Mouse (Mus musculus) frontal cortex, postnatal 10 days (tissue): ENCODE measurements at regions not wholly inside any gene's neighbourhood (a gene's known extent, or its start where the extent isn't known, plus 50 kb on each side); places are given as distances from the start of the nearest gene placed in this dataset.
A peak's percentile ranks its signal among the peaks of the same experiment; 100 is the strongest.

ENCODE experiments used
- DNase-seq, 2 experiments: peaks; one replicate each; pipeline ENCODE4 v3.0.0; 2022; ENCODE audit warnings: low spot score in 2 of 2, mixed read lengths in 1 of 2

DNA sequence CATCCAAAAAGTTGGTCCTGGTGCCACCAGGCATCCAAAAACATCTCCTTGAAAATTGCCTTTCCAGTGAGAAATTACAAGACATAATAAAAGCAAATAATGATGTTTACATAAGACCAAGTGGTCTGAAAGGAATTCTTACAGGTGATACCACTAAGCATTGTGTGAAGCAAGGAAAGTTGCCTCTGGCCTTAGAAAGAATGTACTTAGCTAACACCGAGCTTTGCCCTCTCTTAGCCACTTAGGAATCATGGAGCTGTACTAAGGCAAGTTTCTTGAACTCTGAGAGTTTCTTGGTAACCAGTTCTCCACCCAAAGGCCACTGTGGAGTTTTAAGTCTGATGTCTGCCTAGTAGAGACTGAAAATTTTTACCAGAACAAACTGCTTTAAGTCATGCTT is 359.4 kb upstream of the Cdh11 start:
- DNase-seq, result no peak

DNA sequence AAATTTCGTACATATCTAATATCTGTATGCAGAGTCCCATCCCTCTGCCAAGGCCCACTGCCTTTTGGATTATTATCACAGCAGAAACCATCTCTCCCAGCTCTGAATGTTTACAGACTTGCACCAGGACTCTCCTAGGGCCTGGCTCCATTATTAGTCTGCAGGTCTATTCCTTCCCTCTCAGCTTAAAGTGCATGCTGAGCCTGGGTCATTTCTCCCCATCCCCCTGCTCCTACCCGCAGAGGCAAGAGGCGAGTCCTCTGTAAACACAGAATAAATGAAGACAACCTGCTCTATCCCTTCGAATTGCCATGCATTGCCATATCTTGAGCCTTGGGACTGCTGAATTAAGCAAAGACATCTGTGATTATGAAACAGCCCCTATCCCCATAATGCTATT is 362.6 kb upstream of the Cdh11 start:
- DNase-seq, result no peak

- no peak for DNase-seq
Measured at GRCm38 (mm10) chr8:103148447-103148846, 363.0 kb upstream of the Cdh11 start.

GRCm38 (mm10) chr8:103166623-103167316 is 381.3 kb upstream of the Cdh11 start:
- no peak for DNase-seq

- DNase-seq, result no peak
Measured at GRCm38 (mm10) chr8:103173313-103173712, 387.9 kb upstream of the Cdh11 start.

- no peak for DNase-seq
Measured at GRCm38 (mm10) chr8:103173803-103174429, 388.5 kb upstream of the Cdh11 start.

GRCm38 (mm10) chr8:103180661-103181060 is 395.2 kb upstream of the Cdh11 start:
- no peak for DNase-seq

DNA sequence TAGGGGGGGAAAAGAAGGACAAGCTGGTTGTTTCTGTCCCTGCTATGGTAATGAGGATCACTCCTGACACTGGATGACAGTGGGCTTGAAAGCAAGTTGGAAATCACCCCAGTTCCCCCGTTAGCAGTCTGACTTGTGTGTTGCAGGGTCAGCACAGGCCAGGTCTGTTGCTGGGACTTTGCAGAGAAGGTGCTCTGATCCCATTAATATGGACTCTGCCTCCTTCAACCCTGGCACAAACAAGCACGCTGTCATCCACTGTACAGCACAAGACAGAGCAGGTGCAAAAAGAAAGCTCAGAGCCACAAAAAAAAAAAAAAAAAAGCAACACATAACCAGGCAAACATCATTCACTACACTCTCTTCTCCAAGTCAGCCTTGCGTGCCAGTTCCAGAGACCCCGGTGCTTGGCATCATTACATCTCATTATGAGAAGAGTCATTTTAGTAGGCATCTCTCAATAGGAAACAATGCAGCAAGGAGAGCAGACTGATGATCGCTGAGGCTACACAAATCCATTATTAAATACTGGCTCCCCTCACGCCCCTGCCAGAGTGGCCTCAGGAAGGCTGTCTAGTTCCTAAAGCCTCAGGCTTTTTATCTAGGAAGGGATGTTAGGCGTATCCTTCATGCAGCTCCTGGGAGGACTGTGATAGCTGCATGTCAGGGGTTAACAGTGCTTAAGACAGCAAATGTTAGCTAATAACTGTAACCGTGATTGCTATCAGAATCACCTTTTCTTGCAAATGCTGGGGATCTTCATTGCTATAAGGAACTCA is 403.5 kb upstream of the Cdh11 start:
- no peak for DNase-seq

DNA sequence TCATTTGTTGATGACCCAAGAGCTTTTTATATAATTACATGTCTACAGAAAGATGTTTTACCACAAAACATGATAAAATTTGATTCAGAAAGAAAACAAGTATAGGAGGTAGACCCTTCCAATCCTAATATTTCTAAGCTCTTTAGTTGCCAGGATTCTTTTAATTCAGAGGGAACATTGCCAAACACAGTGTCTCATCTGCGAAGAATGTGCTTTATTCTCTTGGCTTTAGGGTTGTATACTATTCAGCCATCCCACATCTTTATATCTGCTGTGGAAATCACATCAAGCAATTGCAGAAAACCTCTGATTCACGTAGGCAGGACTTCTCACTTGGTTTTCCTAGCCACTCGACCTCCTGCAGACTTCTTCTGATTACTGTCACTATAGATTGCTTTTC is 412.8 kb upstream of the Cdh11 start:
- DNase-seq, result no peak

- no peak for DNase-seq
Measured at GRCm38 (mm10) chr8:103199696-103200615, 414.5 kb upstream of the Cdh11 start.

DNA sequence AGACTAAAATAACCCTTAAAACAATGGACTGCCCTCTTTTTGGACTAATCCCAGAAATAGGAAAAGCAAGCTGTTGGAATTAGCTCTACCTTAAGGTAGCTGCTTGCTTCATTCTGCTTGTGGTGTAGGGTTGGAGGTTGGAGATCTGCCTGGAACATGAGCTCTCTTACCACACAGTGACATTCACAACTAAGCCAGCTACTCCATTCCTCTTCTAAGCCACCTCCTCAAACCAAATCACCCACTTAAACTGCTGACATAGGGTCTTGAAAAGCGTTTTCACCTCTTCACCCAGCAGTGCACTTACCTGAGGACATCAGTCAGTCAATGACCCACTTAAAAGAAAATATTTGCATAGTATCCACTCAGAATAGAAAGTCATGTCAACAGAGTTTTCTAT is 418.3 kb upstream of the Cdh11 start:
- DNase-seq, result no peak

DNA sequence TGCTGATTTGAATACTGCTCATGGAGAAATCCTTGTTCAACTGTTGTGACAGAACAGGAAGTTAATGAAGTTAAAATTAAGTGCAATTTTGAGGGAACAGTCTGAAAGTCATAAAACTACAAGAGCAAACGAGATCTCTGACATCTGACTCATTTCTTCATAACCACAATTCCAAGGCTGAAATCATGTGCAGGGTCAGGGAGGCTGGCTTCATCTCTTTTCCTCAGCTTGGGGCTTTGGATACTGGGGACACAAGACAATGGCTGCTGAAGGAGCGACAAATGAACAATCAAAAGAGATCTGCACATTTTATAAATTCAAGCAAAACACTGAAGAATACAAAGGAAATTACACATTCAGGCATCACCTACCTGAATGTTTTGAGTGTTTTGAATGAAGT is 429.2 kb upstream of the Cdh11 start:
- DNase-seq, result no peak

DNA sequence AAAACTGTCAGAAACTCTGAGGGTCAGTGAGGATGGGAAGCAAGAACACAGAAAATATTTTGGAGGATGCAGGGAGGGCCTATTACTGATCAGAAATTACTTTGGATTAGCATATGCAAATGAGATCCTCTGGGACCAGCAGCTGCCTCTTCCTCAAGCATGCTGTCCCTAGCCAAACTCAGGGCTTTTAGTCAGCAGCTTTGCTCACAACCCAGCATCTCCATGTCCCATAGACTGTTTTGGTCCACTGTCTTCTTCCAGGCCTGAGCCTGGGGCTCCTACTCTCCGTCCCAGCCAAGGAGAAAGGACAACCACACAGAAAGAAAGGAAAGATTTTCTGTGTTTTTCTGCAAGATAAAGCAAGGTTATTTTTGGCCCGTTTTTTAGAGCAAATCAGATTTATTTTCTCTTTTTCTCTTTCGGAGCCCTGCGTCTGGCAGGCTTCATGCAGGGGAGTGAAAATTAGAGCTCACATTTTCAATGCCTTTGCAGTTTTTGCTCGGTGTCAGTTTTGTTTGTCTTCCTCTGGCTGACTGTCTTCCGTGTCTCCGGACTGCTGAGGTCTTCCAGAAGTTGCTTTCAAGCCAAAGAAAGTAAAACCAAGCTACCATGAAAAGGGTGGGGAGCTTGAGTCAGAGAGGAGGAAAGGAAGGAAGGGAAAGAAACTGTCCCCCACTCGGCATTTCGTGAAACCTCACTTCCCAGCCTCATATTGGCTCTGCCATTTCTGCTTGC is 445.5 kb upstream of the Cdh11 start:
- no peak for DNase-seq

DNA sequence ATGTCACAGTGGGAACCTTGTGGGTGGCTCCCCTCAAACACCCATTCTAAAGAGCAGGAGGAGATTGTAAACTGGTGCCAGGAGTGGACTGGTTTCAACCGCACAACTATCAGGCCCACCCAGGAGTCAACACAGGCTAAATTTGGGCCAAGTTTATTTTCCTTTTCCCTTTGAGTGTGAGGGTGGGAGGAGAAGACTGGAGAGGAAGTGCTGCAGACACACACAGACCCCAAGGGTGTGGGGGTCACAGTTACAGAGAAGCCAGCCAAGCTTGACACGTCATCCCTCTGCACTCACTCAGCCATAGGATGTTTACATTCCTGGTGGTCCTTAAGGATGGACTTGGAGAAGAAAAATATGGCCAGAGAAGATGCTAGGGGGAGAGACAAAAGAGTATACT is 448.9 kb upstream of the Cdh11 start:
- no peak for DNase-seq

GRCm38 (mm10) chr8:103235614-103236013 is 450.2 kb upstream of the Cdh11 start:
- peak in 1 of 2 experiments; percentile 8 for DNase-seq

GRCm38 (mm10) chr8:103238456-103238970 is 453.1 kb upstream of the Cdh11 start:
- no peak for DNase-seq

DNA sequence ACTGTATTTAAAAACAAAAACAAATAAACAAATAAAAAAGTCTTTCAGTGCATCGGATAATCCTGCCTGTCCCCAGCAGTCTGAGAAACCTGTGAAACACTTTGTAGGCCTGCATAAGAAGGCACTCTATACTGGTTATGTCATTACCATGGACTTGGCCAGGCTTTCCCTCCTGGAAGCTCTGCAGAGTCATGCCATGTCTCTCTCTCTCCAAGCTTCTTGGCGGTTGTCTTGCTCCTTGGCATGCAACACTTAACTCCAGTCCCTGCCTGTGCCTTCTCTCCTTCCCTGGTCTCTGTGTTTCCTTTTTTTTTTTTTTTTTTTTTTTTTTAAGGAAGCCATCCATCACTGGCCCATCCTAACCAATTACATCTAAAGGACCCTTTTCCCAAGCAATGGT is 458.7 kb upstream of the Cdh11 start:
- no peak for DNase-seq

DNA sequence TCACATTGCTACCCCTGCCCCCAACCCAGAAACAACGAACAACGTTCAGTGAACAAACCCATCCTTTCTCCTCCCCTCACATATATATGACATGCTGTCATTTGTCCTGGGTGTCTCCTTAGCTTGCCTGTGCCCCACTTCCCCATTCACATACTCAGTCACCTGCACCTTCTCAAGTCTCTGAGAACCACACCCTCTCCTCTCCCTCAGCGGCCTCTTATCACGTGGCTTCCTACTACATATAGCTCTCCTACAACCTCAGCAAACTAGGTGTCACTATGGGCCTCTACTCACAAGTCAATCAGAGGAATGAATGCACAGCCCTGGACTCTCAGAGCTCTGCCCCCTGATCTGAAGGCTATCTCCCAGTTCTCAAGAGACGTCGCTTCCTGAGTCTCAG is 459.2 kb upstream of the Cdh11 start:
- no peak for DNase-seq

DNA sequence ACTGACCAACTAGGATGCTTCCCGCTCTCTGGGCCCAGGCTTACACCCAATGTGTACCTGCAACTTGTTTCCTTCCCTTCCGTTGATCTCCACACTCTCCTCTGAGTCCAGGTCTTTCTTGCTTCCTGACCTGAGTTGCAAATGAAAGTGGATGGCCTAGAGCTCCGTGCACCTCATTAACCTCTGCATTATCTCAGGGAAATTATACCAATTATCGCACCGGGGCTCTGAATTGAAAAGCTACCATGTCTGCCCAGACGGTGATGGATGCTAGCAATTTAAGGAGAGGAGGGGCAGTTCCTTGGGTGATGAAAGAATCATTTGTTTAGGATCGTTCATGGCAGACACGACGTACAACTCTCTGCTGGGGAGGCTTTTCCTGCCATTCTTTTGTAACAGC is 460.4 kb upstream of the Cdh11 start:
- DNase-seq, result no peak

- DNase-seq, result no peak
Measured at GRCm38 (mm10) chr8:103261236-103261635, 475.8 kb upstream of the Cdh11 start.

DNA sequence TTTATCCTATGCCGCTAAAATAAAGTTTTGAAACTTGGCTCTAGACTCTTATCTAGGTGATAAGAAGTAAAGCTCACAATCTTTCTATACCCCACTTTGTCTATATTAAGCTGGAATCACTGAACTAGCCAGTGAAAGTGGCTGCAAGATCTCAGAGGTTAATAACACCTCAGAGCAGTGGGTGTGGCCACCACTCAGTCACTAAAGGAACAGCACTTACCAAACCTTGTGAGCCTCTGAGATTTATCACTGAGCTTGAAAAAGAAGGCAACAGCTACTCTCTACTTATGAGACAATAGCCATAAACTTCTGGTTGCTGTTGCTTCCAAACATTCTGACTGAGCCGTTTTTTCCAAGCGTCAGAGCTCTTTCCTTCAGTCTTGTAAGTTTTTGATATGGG is 484.6 kb upstream of the Cdh11 start:
- DNase-seq, result no peak
